Mouse (Mus musculus): ENCODE data around the gene Sectm1a.

DNA sequence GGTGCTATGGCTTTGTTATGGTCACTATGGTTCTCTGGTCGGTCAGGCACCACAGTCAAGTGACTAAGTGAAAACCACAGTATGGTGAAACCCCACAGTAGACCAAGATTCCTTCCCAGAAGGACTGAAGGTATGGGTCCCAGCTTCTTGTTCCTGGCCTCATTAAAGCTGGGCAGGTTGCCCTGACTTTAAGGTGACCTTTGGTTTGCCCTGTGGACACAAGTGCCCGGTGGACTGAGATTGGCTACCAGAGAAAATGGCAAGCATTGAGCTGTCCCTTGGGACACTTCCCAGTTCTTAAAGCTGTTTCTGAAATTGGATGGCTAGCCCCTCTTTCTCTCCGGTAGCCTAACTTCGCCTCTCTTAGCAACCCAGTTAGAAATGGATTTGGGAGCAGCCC lies 22.1 kb downstream of the Sectm1a start:
- no peak for TF ChIP-seq CTCF (IDR thresholded peaks at IDR 0.05; ENCODE audit: low read depth, low read length)
- no peak for TF ChIP-seq POLR2A (IDR thresholded peaks at IDR 0.05; ENCODE audit: extremely low read depth, insufficient read depth, low read length)
